Mouse (Mus musculus) embryonic facial prominence, embryonic 15.5 days (tissue): ENCODE data around the gene Abo. TPM values are rescaled to one million over a fixed set of nuclear protein-coding genes. Genes with fewer than 3 reads are reported as not detected.
"Not testable (repeated sequence)": the region's sequence is repeated elsewhere in the genome, so short reads cannot be mapped to it uniquely, and the experiment has no call there.

ENCODE experiments used
- ATAC-seq: fragments of 200-750 bp; cut with Nextera tagmentation; 2 replicates; pipeline ENCODE4 v1.8.0; 2017; ENCODE audit warnings: low read depth, moderate TSS enrichment; ENCODE audit not compliant: insufficient number of reproducible peaks, low FRiP score, low TSS enrichment
- H3K27ac ChIP-seq: fragments of 300-500 bp; sonication (generic); replicated peaks from 2 replicates; pipeline ENCODE4 v1.5.1; 2015; ENCODE audit warnings: mild to moderate bottlenecking, inconsistent platforms
- H3K27me3 ChIP-seq: fragments of 300-500 bp; sonication (generic); 2 replicates; pipeline ENCODE4 v1.6.1; 2015; ENCODE audit warnings: inconsistent platforms
- H3K36me3 ChIP-seq: fragments of 300-500 bp; sonication (generic); 2 replicates; pipeline ENCODE4 v1.6.1; 2015; ENCODE audit warnings: mild to moderate bottlenecking, inconsistent platforms
- H3K4me1 ChIP-seq: fragments of 300-500 bp; sonication (generic); 2 replicates; pipeline ENCODE4 v1.6.1; 2015; ENCODE audit warnings: inconsistent platforms
- H3K4me2 ChIP-seq: fragments of 300-500 bp; sonication (generic); replicated peaks from 2 replicates; pipeline ENCODE4 v1.6.1; 2015; ENCODE audit warnings: mild to moderate bottlenecking, inconsistent platforms
- H3K4me3 ChIP-seq: fragments of 300-500 bp; sonication (generic); replicated peaks from 2 replicates; pipeline ENCODE4 v1.5.1; 2015; ENCODE audit warnings: mild to moderate bottlenecking, inconsistent platforms
- H3K9ac ChIP-seq: fragments of 300-500 bp; sonication (generic); 2 replicates; pipeline ENCODE4 v1.6.1; 2015; ENCODE audit warnings: inconsistent platforms
- H3K9me3 ChIP-seq: fragments of 300-500 bp; sonication (generic); replicated peaks from 2 replicates; pipeline ENCODE4 v1.6.1; 2016; ENCODE audit warnings: inconsistent platforms
- WGBS: fragments of 180-500 bp; shearing (Covaris S2); methylation state at CpG from one replicate; pipeline ENCODE4 v1.1.7; 2015; 5-methylcytosine and 5-hydroxymethylcytosine counted together
- polyA plus RNA-seq: library from polyadenylated mRNA; unstranded; fragments of >200 nt; fragmentation: Nextera tagmentation; extraction: Ambion mirVana; gene quantifications from 2 replicates; pipeline ENCODE4 v1.2.1, GENCODE M21; 2015

The Abo gene
- polyA plus RNA-seq, 1 experiment from 2014 or later = not detected

- Histone ChIP-seq H3K4me3 (no peak overlapping the region), H3K36me3 (peaks cover 39% of the 10 kb centered on the region), H3K4me2 (no peak overlapping the region), H3K4me1 (peaks cover 47% of the 10 kb centered on the region), H3K27ac (no peak overlapping the region), H3K27me3 (no peaks in the 10 kb centered on the region), H3K9ac (no peak overlapping the region), H3K9me3 (no peaks in the 10 kb centered on the region)
- WGBS = 84% methylated on average over 2 of the region's 2 CpGs
- ATAC-seq = no peak
Measured at GRCm38 (mm10) chr2:26905936-26906335, 41.2 kb upstream of the Abo start.

DNA sequence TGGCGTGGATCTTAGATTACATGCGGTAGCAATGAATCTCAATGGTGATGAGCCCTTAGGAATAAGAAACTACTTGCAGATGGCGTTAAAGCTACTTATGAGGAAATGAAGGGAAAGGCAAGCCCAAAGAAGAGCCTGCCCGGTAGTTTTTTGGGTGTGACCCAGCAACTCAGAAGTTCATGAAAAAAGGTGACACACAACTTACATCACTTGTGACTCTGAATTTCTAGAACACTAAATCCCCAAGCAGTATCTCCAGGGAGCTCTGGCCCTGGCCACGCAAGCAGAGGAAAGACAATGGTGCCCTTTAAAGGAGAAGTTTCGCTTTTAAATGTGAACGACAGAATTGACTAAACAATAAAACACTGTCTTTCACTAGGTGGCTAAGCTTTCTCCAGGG lies 38.5 kb upstream of the Abo start:
- peaks cover 59% of the 10 kb centered on the region for H3K36me3 ChIP-seq
- H3K27ac ChIP-seq = peak overlapping the region; percentile 93
- H3K27me3 ChIP-seq = no peaks in the 10 kb centered on the region
- peak overlapping the region; percentile 73 for H3K4me2 ChIP-seq
- H3K9ac ChIP-seq = peak overlapping the region; percentile 67
- H3K4me3 ChIP-seq = peak overlapping the region; percentile 87
- H3K9me3 ChIP-seq = no peaks in the 10 kb centered on the region
- WGBS = 8% methylated on average over 7 of the region's 7 CpGs
- ATAC-seq = no peak
- H3K4me1 ChIP-seq = peaks cover 39% of the 10 kb centered on the region

DNA sequence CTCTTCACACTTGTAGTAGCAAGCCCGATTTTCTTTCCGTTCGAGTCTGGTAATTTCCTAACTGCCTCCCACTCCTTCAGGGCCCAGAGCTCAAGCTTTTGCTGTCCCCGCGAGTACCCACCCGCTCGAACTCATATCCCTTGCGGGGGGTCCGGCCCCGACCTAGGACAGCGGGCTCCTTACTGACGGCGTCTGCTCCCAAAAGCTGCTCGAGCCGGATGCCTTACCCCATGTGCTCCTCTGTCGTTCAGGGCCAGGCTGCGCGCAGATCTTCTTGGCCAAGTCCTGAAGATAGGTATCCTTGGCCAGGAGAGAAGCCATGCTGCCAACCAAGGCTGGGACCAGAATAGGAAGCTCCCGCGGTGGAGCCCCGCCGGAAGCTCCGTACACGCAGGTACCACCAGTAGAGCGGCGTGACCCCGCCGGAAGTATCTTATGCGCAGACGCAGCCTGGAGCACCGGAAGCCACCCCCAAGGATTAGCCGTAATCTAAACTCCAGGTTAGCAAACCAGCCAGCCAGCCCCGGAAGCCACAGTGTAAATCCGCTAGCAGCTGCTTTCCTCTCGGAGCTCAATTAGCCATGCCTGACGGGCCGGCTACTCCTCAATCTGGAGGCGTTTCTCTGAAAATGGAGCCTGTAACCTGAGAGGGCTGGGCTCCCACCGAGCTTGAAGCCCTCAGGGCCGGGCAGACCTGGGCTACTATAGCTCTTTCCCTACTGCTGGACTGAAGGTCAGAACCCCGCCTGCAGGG lies 37.9 kb upstream of the Abo start, which contains the start of gene Surf6:
TSS of gene Surf6 (minus strand) at position 413 of the 754 bp plus-strand sequence.
- under 1% methylated on average over 41 of the region's 41 CpGs for WGBS
- peak within 1 kb of the TSS; percentile 67 for H3K9ac ChIP-seq
- H3K4me2 ChIP-seq = peak within 1 kb of the TSS; percentile 73
- peak; percentile 91 for ATAC-seq
- peaks cover 60% of the 10 kb centered on the region for H3K36me3 ChIP-seq
- H3K4me1 ChIP-seq = peaks cover 32% of the 10 kb centered on the region
- H3K27me3 ChIP-seq = no peaks in the 10 kb centered on the region
- H3K4me3 ChIP-seq = peak within 1 kb of the TSS; percentile 87
- H3K9me3 ChIP-seq = no peaks in the 10 kb centered on the region
- peak within 1 kb of the TSS; percentile 93 for H3K27ac ChIP-seq

- H3K27ac ChIP-seq = peak overlapping the region; percentile 93
- ATAC-seq = no peak
- peak overlapping the region; percentile 73 for H3K4me2 ChIP-seq
- H3K9me3 ChIP-seq = no peaks in the 10 kb centered on the region
- H3K36me3 ChIP-seq = peaks cover 60% of the 10 kb centered on the region
- 11% methylated on average over 7 of the region's 7 CpGs for WGBS
- H3K9ac ChIP-seq = peak overlapping the region; percentile 67
- H3K27me3 ChIP-seq = no peaks in the 10 kb centered on the region
- H3K4me1 ChIP-seq = peaks cover 27% of the 10 kb centered on the region
- H3K4me3 ChIP-seq = peak overlapping the region; percentile 87
Measured at GRCm38 (mm10) chr2:26901834-26902400, 37.1 kb upstream of the Abo start.

- Histone ChIP-seq H3K4me1 (peaks cover 27% of the 10 kb centered on the region), H3K9ac (no peak overlapping the region), H3K4me3 (no peak overlapping the region), H3K4me2 (no peak overlapping the region), H3K27me3 (no peaks in the 10 kb centered on the region), H3K36me3 (peaks cover 60% of the 10 kb centered on the region), H3K27ac (no peak overlapping the region), H3K9me3 (no peaks in the 10 kb centered on the region)
- ATAC-seq = no peak
- 76% methylated on average over 1 of the region's 1 CpGs for WGBS
Measured at GRCm38 (mm10) chr2:26900731-26901130, 36.0 kb upstream of the Abo start.

DNA sequence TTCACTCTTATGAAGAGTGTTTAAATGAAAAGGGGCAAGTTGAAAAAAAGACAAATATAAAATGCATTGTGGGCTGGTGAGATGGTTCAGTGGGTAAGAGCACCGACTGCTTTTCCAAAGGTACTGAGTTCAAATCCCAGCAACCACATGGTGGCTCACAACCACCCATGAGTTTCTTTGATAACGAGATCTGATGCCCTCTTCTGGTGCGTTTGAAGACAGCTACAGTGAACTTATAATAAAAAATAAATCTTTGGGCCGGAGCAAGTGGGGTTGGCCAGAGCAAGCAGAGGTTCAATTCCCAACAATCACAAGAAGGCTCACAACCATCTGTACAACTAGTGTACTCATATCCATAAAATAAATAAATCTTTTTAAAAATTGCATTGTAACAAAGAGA lies 31.1 kb upstream of the Abo start:
- no peak for ATAC-seq
- H3K36me3 ChIP-seq = peaks cover 86% of the 10 kb centered on the region
- H3K4me2 ChIP-seq = no peak overlapping the region
- no peak overlapping the region for H3K4me3 ChIP-seq
- H3K27ac ChIP-seq = no peak overlapping the region
- 90% methylated on average over 4 of the region's 4 CpGs for WGBS
- no peak overlapping the region for H3K9ac ChIP-seq
- H3K27me3 ChIP-seq = no peaks in the 10 kb centered on the region
- H3K4me1 ChIP-seq = 0 out of 2 replicates have a peak, but pooled peaks cover 3% of the 10 kb centered on the region
- H3K9me3 ChIP-seq = no peaks in the 10 kb centered on the region

- not testable (repeated sequence) for H3K9ac ChIP-seq, H3K9me3 ChIP-seq, H3K27ac ChIP-seq, H3K27me3 ChIP-seq, H3K4me3 ChIP-seq, H3K4me2 ChIP-seq, ATAC-seq, H3K4me1 ChIP-seq
- WGBS = 79% methylated on average over 4 of the region's 4 CpGs
- H3K36me3 ChIP-seq = peaks cover 24% of the 10 kb centered on the region
Measured at GRCm38 (mm10) chr2:26886170-26886569, 21.4 kb upstream of the Abo start.

DNA sequence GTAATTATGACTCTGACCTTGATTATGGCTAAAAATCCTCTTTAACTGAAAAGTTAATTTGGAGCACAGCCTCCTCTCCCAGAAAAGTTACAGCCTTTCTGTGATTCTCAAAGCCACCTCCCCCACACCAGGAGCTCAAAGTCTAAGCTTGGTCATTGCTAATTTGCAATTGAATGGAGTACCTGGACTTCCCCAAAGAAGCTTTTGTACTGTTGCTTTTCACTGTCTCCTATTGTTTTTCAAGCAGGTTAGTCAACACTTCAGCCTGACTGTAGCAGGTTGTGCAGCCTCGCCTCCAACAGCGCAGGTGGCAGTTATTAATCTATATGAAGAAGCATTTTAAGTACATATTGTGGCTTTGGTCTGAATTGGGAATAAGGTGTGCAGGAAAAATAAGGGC lies 20.8 kb upstream of the Abo start:
- not testable (repeated sequence) for ATAC-seq, H3K27me3 ChIP-seq, H3K9me3 ChIP-seq, H3K4me2 ChIP-seq, H3K9ac ChIP-seq, H3K27ac ChIP-seq, H3K4me3 ChIP-seq, H3K4me1 ChIP-seq
- peaks cover 18% of the 10 kb centered on the region for H3K36me3 ChIP-seq
- 79% methylated on average over 2 of the region's 2 CpGs for WGBS

DNA sequence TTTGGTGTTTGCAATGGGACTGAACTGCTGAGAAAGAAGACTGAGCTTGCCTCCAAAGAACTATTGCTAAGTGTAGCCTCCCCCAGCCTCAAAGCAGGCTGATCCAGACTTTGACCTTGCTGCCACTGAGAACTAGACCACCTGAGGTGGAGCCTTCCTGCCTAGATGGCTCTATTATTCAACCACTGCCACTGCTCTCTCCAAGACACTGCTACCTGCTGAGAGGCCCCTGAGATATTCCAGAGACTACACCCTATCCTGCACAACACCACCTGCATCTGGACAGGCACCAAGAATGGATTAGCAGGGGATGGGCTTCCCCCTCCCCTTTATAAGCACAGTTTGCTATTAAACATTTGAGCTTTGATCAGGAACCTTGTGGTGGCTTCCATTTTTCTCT lies 13.8 kb upstream of the Abo start:
- H3K9ac ChIP-seq = no peak overlapping the region
- H3K4me3 ChIP-seq = no peak overlapping the region
- H3K27me3 ChIP-seq = no peaks in the 10 kb centered on the region
- no peaks in the 10 kb centered on the region for H3K4me1 ChIP-seq
- H3K4me2 ChIP-seq = no peak overlapping the region
- 0 out of 2 replicates have a peak, but pooled peaks cover under 1% of the 10 kb centered on the region for H3K9me3 ChIP-seq
- H3K27ac ChIP-seq = no peak overlapping the region
- no peak for ATAC-seq
- H3K36me3 ChIP-seq = no peaks in the 10 kb centered on the region

DNA sequence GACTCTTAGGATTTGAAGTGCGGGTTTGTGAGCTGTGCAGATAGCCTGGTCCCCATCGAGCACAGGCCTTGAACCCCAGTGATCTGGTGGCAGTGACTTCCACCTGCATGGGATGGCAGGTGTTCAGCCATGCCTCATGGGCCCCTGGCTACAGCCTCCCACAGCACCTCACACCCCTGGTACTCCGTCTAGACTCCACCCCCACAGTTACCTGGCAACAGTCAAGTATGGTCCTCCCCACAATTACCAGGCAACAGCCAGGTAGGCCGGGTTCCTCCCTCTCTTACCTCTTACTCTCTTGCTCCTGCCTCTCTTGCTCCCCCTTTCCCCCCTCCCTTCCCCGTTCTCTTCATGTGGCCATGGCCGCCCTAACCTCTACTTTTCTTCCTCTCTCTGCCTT lies 5.9 kb upstream of the Abo start:
- Histone ChIP-seq H3K27me3 (no peaks in the 10 kb centered on the region), H3K9ac (no peak overlapping the region)
- WGBS = 70% methylated on average over 6 of the region's 6 CpGs

GRCm38 (mm10) chr2:26862856-26863255 lies 1.9 kb downstream of the Abo start:
- H3K4me1 ChIP-seq = no peaks in the 10 kb centered on the region
- no peak overlapping the region for H3K4me2 ChIP-seq
- H3K36me3 ChIP-seq = no peaks in the 10 kb centered on the region
- no peak overlapping the region for H3K9ac ChIP-seq
- no peak overlapping the region for H3K27ac ChIP-seq
- H3K9me3 ChIP-seq = no peaks in the 10 kb centered on the region
- no peak for ATAC-seq
- H3K27me3 ChIP-seq = no peaks in the 10 kb centered on the region
- H3K4me3 ChIP-seq = no peak overlapping the region
- WGBS = 74% methylated on average over 3 of the region's 3 CpGs

More for the DNA sequence above, 5.9 kb upstream of the Abo start:
- no peaks in the 10 kb centered on the region for H3K36me3 ChIP-seq
- no peak overlapping the region for H3K4me3 ChIP-seq
- no peak overlapping the region for H3K4me2 ChIP-seq
- no peak overlapping the region for H3K27ac ChIP-seq
- ATAC-seq = no peak
- H3K4me1 ChIP-seq = no peaks in the 10 kb centered on the region
- H3K9me3 ChIP-seq = no peaks in the 10 kb centered on the region

DNA sequence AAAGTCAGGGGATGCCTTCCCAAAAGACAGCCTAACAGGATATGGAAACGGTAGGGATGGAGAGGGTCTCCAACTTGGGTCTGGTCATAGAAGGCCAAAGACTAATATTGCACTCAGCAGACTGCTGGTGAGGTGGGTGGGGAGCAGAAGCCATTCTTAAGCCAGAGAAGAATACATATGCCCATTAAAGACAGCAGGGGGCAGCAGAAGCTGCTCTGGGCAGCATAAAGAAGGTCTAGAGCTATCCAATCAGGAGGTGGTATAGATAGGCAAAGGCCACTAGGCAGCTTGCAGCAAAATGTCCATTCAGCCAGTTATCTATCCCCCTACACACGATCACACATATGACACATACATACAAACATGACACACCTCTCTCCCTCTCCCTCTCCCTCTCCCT lies 17.1 kb downstream of the Abo start:
- no peak overlapping the region for H3K9ac ChIP-seq
- no peaks in the 10 kb centered on the region for H3K36me3 ChIP-seq
- H3K27me3 ChIP-seq = no peaks in the 10 kb centered on the region

More for the DNA sequence above, 17.1 kb downstream of the Abo start:
- no peak for ATAC-seq
- Histone ChIP-seq H3K27ac (no peak overlapping the region), H3K4me2 (no peak overlapping the region), H3K4me3 (no peak overlapping the region), H3K9me3 (no peaks in the 10 kb centered on the region), H3K4me1 (no peaks in the 10 kb centered on the region)
- WGBS = 52% methylated on average over 2 of the region's 2 CpGs
